Mouse (Mus musculus) myocyte (in vitro differentiated cells): ENCODE measurements around the gene Serpina3a. TPM values are rescaled to one million over a fixed set of nuclear protein-coding genes. Genes with fewer than 3 reads are reported as not detected.
"Not testable (repeated sequence)": the region's sequence is repeated elsewhere in the genome, so short reads cannot be mapped to it uniquely, and the experiment has no call there.

ENCODE experiments used
- H3K27me3 ChIP-seq: one replicate; pipeline ENCODE4 v1.6.1; 2011; ENCODE audit not compliant: control insufficient read depth, insufficient read depth, insufficient read length
- H3K36me3 ChIP-seq: one replicate; pipeline ENCODE4 v1.6.1; 2011; ENCODE audit not compliant: control insufficient read depth, insufficient read depth
- H3K4me2 ChIP-seq: one replicate; pipeline ENCODE4 v1.6.1; 2011; ENCODE audit warnings: low read depth, control low read depth
- H3K4me3 ChIP-seq: one replicate; pipeline ENCODE4 v1.5.1; 2011; ENCODE audit warnings: mild to moderate bottlenecking, control low read depth, moderate library complexity
- H3K79me2 ChIP-seq: one replicate; pipeline ENCODE4 v1.6.1; 2011; ENCODE audit not compliant: control insufficient read depth, insufficient read depth
- H3ac ChIP-seq: one replicate; pipeline ENCODE4 v1.6.1; 2011; ENCODE audit not compliant: control insufficient read depth, insufficient read length
- CEBPB ChIP-seq: IDR thresholded peaks from 2 replicates; pipeline ENCODE4 v1.6.1; 2011; ENCODE audit warnings: mild to moderate bottlenecking, moderate library complexity; ENCODE audit not compliant: poor library complexity, insufficient read depth, severe bottlenecking
- E2F4 ChIP-seq: IDR thresholded peaks from one replicate; pipeline ENCODE4 v1.6.1; 2011; ENCODE audit warnings: mild to moderate bottlenecking, control low read depth, moderate library complexity; ENCODE audit not compliant: insufficient read depth
- MAX ChIP-seq: IDR thresholded peaks from one replicate; pipeline ENCODE4 v1.6.1; 2011; ENCODE audit warnings: low read depth, mild to moderate bottlenecking, control low read depth
- MYOD1 ChIP-seq, 3 experiments: IDR thresholded peaks; one replicate each; pipeline ENCODE4 v1.6.1; 2011; ENCODE audit warnings: control low read depth in 2 of 3, low read depth in 2 of 3, mild to moderate bottlenecking in 2 of 3, moderate library complexity in 1 of 3; ENCODE audit not compliant: insufficient read length in 2 of 3, control insufficient read depth in 1 of 3
- MYOG ChIP-seq, 3 experiments: IDR thresholded peaks; one replicate each; pipeline ENCODE4 v1.6.1; 2011; ENCODE audit warnings: control low read depth in 2 of 3, low read depth in 2 of 3, mild to moderate bottlenecking in 2 of 3; ENCODE audit not compliant: insufficient read length in 2 of 3, control insufficient read depth in 1 of 3, insufficient read depth in 1 of 3
- POLR2A ChIP-seq: IDR thresholded peaks from one replicate; pipeline ENCODE4 v1.6.1; 2011; ENCODE audit warnings: low read depth, mild to moderate bottlenecking, control low read depth, moderate library complexity; ENCODE audit not compliant: insufficient read length
- POLR2AphosphoS2 ChIP-seq: IDR thresholded peaks from one replicate; pipeline ENCODE4 v1.6.1; 2011; ENCODE audit warnings: low read depth, control low read depth; ENCODE audit not compliant: insufficient read length
- REST ChIP-seq: IDR thresholded peaks from one replicate; pipeline ENCODE4 v1.6.1; 2011; ENCODE audit warnings: mild to moderate bottlenecking, control low read depth, moderate library complexity; ENCODE audit not compliant: insufficient read depth, insufficient read length
- SRF ChIP-seq: IDR thresholded peaks from one replicate; pipeline ENCODE4 v1.6.1; 2011; ENCODE audit warnings: low read depth; ENCODE audit not compliant: control insufficient read depth, insufficient read length
- TCF12 ChIP-seq: IDR thresholded peaks from one replicate; pipeline ENCODE4 v1.6.1; 2011; ENCODE audit warnings: mild to moderate bottlenecking, control low read depth; ENCODE audit not compliant: poor library complexity, insufficient read depth, severe bottlenecking
- TCF3 ChIP-seq: IDR thresholded peaks from one replicate; pipeline ENCODE4 v1.6.1; 2011; ENCODE audit warnings: low read depth, control low read depth; ENCODE audit not compliant: insufficient read length
- USF1 ChIP-seq: IDR thresholded peaks from one replicate; pipeline ENCODE4 v1.6.1; 2011; ENCODE audit warnings: low read depth, mild to moderate bottlenecking, control low read depth, moderate library complexity
- polyA plus RNA-seq: library from polyadenylated mRNA; unstranded; fragments of >200 nt; fragmentation: generic; extraction: Trizol; gene quantifications from one replicate; pipeline ENCODE4 v1.2.1, GENCODE M21; 2012; ENCODE audit warnings: missing spikeins

Gene Serpina3a
- not detected for polyA plus RNA-seq

DNA sequence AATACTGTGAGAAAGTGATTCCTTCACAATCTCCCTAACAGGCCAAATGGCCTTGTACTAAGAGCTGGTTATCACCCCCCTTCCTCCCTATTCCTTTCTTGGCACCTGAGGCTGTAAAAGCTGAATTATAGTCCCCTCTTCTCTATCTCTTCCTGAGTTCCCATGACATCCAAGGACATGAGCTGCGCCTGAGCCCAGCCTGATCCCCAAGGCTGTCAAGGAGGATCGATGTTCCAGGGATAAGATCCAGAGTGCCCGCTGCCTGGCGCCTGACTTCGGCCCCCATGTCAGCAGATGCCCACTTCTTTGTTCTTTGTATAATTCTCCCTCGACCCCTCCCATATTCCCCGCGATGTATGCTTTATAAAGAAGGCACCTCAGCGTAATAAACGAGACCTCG, at the start of gene Serpina3a:
Gene Serpina3a (plus strand): TSS at position 392 of the 400 bp plus-strand sequence.
- H3K36me3 ChIP-seq, H3K79me2 ChIP-seq, H3ac ChIP-seq, H3K4me3 ChIP-seq, H3K27me3 ChIP-seq, H3K4me2 ChIP-seq: not testable (repeated sequence)

DNA sequence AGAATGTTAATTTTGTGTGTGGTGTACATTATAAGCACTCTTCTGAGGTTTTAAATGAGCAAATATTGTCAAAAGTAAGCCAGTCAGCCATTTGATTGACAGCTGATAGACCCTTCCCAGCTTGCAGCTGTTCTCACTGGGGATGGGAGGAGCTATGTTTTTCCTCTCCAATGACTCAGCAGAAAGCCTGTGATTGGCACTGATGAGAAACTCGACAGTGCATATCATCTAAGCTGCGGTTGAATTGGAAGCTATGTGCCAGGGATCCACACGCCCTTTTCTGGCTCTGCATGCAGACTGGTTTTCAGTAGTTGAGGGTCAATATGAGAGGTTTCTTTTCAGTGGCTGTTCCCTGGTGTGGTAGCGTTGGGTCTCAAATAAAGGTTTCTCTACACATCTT, 48.0 kb upstream of the Serpina3a start:
- H3K27me3 ChIP-seq, result no peaks in the 10 kb centered on the region
- no peaks in the 10 kb centered on the region for H3K36me3 ChIP-seq
- no peak overlapping the region for H3K4me3 ChIP-seq
- peak overlapping the region; percentile 68 for H3K4me2 ChIP-seq
- TF ChIP-seq SRF (no peak), TCF12 (peak; percentile 16), MYOG (IDR thresholded peaks at IDR 0.05; ENCODE audit: control insufficient read depth in 1 of 3, insufficient read depth in 1 of 3, insufficient read length in 2 of 3, low read depth in 2 of 3) (peak in 2 of 3 experiments; percentile 52 to 60), MYOD1 (IDR thresholded peaks at IDR 0.05; ENCODE audit: control insufficient read depth in 1 of 3, insufficient read length in 2 of 3, low read depth in 2 of 3) (peak; percentile 68 to 89 (median 76))
- no peak overlapping the region for H3ac ChIP-seq
- H3K79me2 ChIP-seq, result no peaks in the 10 kb centered on the region

GRCm38 (mm10) chr12:104064996-104065395, 47.5 kb upstream of the Serpina3a start:
- Histone ChIP-seq H3K4me2 (peak overlapping the region; percentile 68), H3K27me3 (no peaks in the 10 kb centered on the region), H3K36me3 (no peaks in the 10 kb centered on the region), H3K4me3 (no peak overlapping the region), H3K79me2 (no peaks in the 10 kb centered on the region), H3ac (no peak overlapping the region)
- TF ChIP-seq POLR2A (peak; percentile 12), USF1 (no peak), CEBPB (peak; percentile 86), POLR2AphosphoS2 (no peak)

DNA sequence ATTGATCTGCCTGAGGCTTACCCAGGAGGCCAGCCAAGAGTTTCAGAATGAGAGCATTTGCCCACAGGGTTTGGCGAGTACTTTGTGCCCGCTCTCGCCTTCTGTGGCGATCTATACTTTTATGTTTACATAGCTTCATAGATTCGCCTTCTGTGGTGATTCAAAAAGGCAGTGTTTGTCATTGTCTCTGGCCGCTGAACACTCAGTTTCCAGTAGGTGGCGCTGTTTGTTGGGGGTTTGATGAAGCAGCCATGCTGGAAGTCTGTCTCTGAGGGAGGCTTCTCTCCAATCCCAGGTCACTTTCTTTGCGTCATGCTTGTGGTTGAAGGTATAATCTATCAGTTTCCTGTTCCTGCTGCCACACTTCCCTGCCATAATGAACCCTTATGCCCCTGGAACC, 46.3 kb upstream of the Serpina3a start:
- TF ChIP-seq CEBPB (no peak), TCF12 (no peak), MYOG (IDR thresholded peaks at IDR 0.05; ENCODE audit: control insufficient read depth in 1 of 3, insufficient read depth in 1 of 3, insufficient read length in 2 of 3, low read depth in 2 of 3) (no peak), REST (no peak), MAX (no peak), TCF3 (no peak), E2F4 (no peak), USF1 (no peak), SRF (no peak), POLR2AphosphoS2 (no peak), POLR2A (no peak), MYOD1 (IDR thresholded peaks at IDR 0.05; ENCODE audit: control insufficient read depth in 1 of 3, insufficient read length in 2 of 3, low read depth in 2 of 3) (no peak)
- no peak overlapping the region for H3K4me3 ChIP-seq
- no peaks in the 10 kb centered on the region for H3K79me2 ChIP-seq
- no peaks in the 10 kb centered on the region for H3K27me3 ChIP-seq
- no peaks in the 10 kb centered on the region for H3K36me3 ChIP-seq
- peak overlapping the region; percentile 8 for H3K4me2 ChIP-seq
- H3ac ChIP-seq, result no peak overlapping the region

DNA sequence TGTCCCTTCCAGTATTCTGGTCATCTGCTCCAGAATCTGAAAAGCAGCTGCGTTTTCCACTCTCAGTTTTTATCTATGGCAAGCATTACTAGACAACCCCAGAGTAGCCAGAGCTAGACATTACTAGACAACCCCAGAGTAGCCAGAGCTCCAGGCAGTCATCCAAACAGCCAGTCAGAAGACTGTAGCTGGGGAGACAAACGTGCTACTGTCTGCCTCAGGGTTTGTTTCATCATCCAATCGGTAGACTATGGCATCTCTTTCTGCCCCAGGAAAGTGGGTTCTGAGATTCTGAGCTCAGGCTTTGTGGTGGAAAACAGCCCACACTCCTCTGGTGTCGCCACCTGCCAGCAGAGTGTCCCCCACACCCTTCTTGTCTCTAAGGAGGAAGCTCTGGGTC, 45.0 kb upstream of the Serpina3a start:
- H3K27me3 ChIP-seq, result no peaks in the 10 kb centered on the region
- H3K4me2 ChIP-seq, result peak overlapping the region; percentile 63
- no peak overlapping the region for H3K4me3 ChIP-seq
- no peak overlapping the region for H3ac ChIP-seq
- H3K36me3 ChIP-seq, result no peaks in the 10 kb centered on the region
- TF ChIP-seq SRF (no peak), CEBPB (peak; percentile 26; the same call in 1 of the 2 replicates), REST (no peak), MYOD1 (IDR thresholded peaks at IDR 0.05; ENCODE audit: control insufficient read depth in 1 of 3, insufficient read length in 2 of 3, low read depth in 2 of 3) (peak in 1 of 3 experiments; percentile 7), MYOG (IDR thresholded peaks at IDR 0.05; ENCODE audit: control insufficient read depth in 1 of 3, insufficient read depth in 1 of 3, insufficient read length in 2 of 3, low read depth in 2 of 3) (peak in 1 of 3 experiments; percentile 13), MAX (no peak), E2F4 (no peak), TCF3 (no peak), POLR2A (peak; percentile 27), POLR2AphosphoS2 (peak; percentile 41)
- no peaks in the 10 kb centered on the region for H3K79me2 ChIP-seq

GRCm38 (mm10) chr12:104069620-104070019, 42.9 kb upstream of the Serpina3a start:
- TF ChIP-seq MYOD1 (IDR thresholded peaks at IDR 0.05; ENCODE audit: control insufficient read depth in 1 of 3, insufficient read length in 2 of 3, low read depth in 2 of 3) (no peak), MAX (no peak), E2F4 (no peak), REST (no peak), MYOG (IDR thresholded peaks at IDR 0.05; ENCODE audit: control insufficient read depth in 1 of 3, insufficient read depth in 1 of 3, insufficient read length in 2 of 3, low read depth in 2 of 3) (no peak), POLR2A (no peak), TCF3 (no peak), SRF (no peak), USF1 (no peak)
- no peaks in the 10 kb centered on the region for H3K36me3 ChIP-seq
- H3K79me2 ChIP-seq, result no peaks in the 10 kb centered on the region
- no peak overlapping the region for H3K4me3 ChIP-seq
- no peak overlapping the region for H3ac ChIP-seq
- H3K27me3 ChIP-seq, result no peaks in the 10 kb centered on the region
- H3K4me2 ChIP-seq, result no peak overlapping the region
